Mouse (Mus musculus): ENCODE measurements around the gene Naaa. TPM values are rescaled to one million over a fixed set of nuclear protein-coding genes. Genes with fewer than 3 reads are reported as not detected.

Naaa gene
- total and polyA plus RNA-seq, 2 experiments from 2014 or later: 23.6 to 33.1 TPM

DNA sequence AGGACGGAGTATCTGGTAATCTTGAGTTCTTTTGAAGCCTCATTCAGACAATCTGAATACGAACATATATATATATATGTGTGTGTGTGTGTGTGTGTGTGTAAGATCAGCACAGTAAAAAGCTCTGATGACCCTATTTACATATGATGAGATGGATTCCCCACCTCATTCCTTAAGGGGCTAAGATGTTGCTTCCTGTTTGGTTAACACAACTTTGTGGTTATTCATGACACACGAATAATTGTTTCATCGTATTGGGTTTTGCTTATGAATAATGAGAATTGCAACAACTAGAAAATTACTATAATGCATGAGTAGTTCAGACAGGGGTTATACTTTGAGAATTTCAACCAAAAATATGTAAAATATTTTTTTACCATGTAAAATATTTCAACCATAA, 62.7 kb downstream of the Naaa start, which contains the start of gene U90926:
Gene U90926, minus strand, starts transcription at position 101 of the 400 bp plus-strand sequence.
- WGBS: 93% methylated on average over 4 of the region's 4 CpGs
- no peak for TF ChIP-seq CTCF (IDR thresholded peaks at IDR 0.05; ENCODE audit: low read depth)
- Histone ChIP-seq H3K27me3 (ENCODE audit: insufficient read depth, low read length) (no peaks in the 10 kb centered on the region), H3K9ac (no peak within 1 kb of the TSS), H3K27ac (ENCODE audit: low read depth, low read length) (no peak within 1 kb of the TSS), H3K9me3 (ENCODE audit: low read length) (no peaks in the 10 kb centered on the region), H3K4me2 (ENCODE audit: low read depth) (no peak within 1 kb of the TSS), H3K4me1 (ENCODE audit: insufficient read depth) (no peaks in the 10 kb centered on the region), H3K4me3 (ENCODE audit: low read depth, low read length) (no peak within 1 kb of the TSS), H3K36me3 (ENCODE audit: insufficient read depth) (no peaks in the 10 kb centered on the region)
- DNase-seq (no peak), ATAC-seq (no peak)

DNA sequence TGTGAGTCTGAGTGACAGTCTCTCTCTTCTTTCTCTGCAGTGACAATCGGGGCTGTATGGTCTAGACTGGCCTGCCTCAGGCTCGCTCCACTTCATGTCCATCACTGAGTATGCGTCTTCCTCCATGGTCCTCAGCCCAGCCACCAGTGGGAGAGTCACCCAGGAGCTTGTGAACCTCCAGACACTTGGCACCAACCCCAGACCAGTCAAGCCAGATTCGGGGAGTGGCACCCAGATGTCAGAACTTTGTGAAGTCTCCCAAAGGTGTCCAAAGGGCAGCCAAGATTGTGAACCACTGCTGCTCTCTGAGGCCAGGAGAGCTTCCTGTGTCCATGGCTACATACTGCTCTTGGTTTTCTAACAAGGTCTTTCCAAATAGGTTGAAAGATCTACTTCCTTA, 65.7 kb downstream of the Naaa start:
- no peak for TF ChIP-seq CTCF (IDR thresholded peaks at IDR 0.05; ENCODE audit: low read depth)
- no peaks in the 10 kb centered on the region for H3K27me3 ChIP-seq (ENCODE audit: insufficient read depth, low read length)
- no peak overlapping the region for H3K4me3 ChIP-seq (ENCODE audit: low read depth, low read length)
- DNase-seq (no peak), ATAC-seq (no peak)
- H3K36me3 ChIP-seq (ENCODE audit: insufficient read depth): no peaks in the 10 kb centered on the region
- no peak overlapping the region for H3K9ac ChIP-seq
- no peaks in the 10 kb centered on the region for H3K9me3 ChIP-seq (ENCODE audit: low read length)
- no peaks in the 10 kb centered on the region for H3K4me1 ChIP-seq (ENCODE audit: insufficient read depth)
- WGBS: 87% methylated on average over 4 of the region's 4 CpGs
- no peak overlapping the region for H3K27ac ChIP-seq (ENCODE audit: low read depth, low read length)
- no peak overlapping the region for H3K4me2 ChIP-seq (ENCODE audit: low read depth)

DNA sequence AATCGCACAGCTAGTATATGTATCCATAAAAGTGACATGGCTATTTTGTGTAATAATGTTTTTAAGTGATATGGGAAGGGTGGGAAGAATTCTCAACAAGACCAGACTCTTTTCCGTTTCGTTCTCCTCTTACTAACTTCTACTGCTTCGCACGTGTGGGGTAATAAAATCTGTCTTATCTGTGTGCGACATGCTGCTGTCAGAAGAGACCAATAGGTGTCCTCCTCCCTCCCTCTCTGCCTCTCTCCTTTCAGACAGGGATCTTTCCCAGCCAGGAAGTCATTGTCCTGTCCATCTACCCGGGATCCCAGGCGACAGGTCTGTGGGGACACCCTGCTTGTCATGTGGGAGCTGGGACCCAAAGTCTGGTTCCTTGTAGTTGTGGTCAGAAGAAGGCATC, 67.8 kb downstream of the Naaa start:
- Histone ChIP-seq H3K27ac (ENCODE audit: low read depth, low read length) (no peak overlapping the region), H3K4me2 (ENCODE audit: low read depth) (no peak overlapping the region), H3K4me1 (ENCODE audit: insufficient read depth) (no peaks in the 10 kb centered on the region), H3K36me3 (ENCODE audit: insufficient read depth) (no peaks in the 10 kb centered on the region; the same call in 1 of the 2 replicates), H3K4me3 (ENCODE audit: low read depth, low read length) (no peak overlapping the region), H3K27me3 (ENCODE audit: insufficient read depth, low read length) (no peaks in the 10 kb centered on the region), H3K9ac (no peak overlapping the region), H3K9me3 (ENCODE audit: low read length) (no peaks in the 10 kb centered on the region)
- no peak for TF ChIP-seq CTCF (IDR thresholded peaks at IDR 0.05; ENCODE audit: low read depth)
- DNase-seq (no peak), ATAC-seq (no peak)
- 82% methylated on average over 8 of the region's 8 CpGs for WGBS

Other genes with a start within 250 kb of the Naaa start
- 17.6 and 20.8 TPM in 2 replicates for gene Cdkl2, start 234.3 kb downstream of the Naaa start, total RNA-seq (2014; rRNA removed)
- gene Cdkl2, start 234.3 kb downstream of the Naaa start, polyA plus RNA-seq (2015; fragmentation: Nextera tagmentation; extraction: Ambion mirVana): 17.6 and 24.1 TPM in 2 replicates
- gene G3bp2, start 194.5 kb downstream of the Naaa start, total RNA-seq (2014; rRNA removed): 221 and 223 TPM in 2 replicates
- 268 and 315 TPM in 2 replicates for gene G3bp2, start 194.5 kb downstream of the Naaa start, polyA plus RNA-seq (2015; fragmentation: Nextera tagmentation; extraction: Ambion mirVana)
- 18.9 and 19.1 TPM in 2 replicates for gene Uso1, start 140.2 kb downstream of the Naaa start, total RNA-seq (2014; rRNA removed)
- 19.6 and 24.8 TPM in 2 replicates for gene Uso1, start 140.2 kb downstream of the Naaa start, polyA plus RNA-seq (2015; fragmentation: Nextera tagmentation; extraction: Ambion mirVana)
- not detected in 2 replicates for gene U90926, start 62.8 kb downstream of the Naaa start, total RNA-seq (2014; rRNA removed)
- not detected in 2 replicates for gene U90926, start 62.8 kb downstream of the Naaa start, polyA plus RNA-seq (2015; fragmentation: Nextera tagmentation; extraction: Ambion mirVana)
- 0.08 and 0.24 TPM in 2 replicates for gene Ppef2, start 21.9 kb downstream of the Naaa start, total RNA-seq (2014; rRNA removed)
- 0.31 and 0.44 TPM in 2 replicates for gene Ppef2, start 21.9 kb downstream of the Naaa start, polyA plus RNA-seq (2015; fragmentation: Nextera tagmentation; extraction: Ambion mirVana)
- gene Sdad1, start 32.3 kb upstream of the Naaa start, total RNA-seq (2014; rRNA removed): 22.5 and 32.0 TPM in 2 replicates
- gene Sdad1, start 32.3 kb upstream of the Naaa start, polyA plus RNA-seq (2015; fragmentation: Nextera tagmentation; extraction: Ambion mirVana): 21.6 and 27.9 TPM in 2 replicates
- gene Cxcl9, start 49.9 kb upstream of the Naaa start, total RNA-seq (2014; rRNA removed): not detected in 2 replicates
- gene Cxcl9, start 49.9 kb upstream of the Naaa start, polyA plus RNA-seq (2015; fragmentation: Nextera tagmentation; extraction: Ambion mirVana): not detected in 2 replicates
- gene Art3, start 53.7 kb upstream of the Naaa start, total RNA-seq (2014; rRNA removed): 3.0 and 3.5 TPM in 2 replicates
- gene Art3, start 53.7 kb upstream of the Naaa start, polyA plus RNA-seq (2015; fragmentation: Nextera tagmentation; extraction: Ambion mirVana): 8.0 and 9.4 TPM in 2 replicates
- 0.38 and 0.86 TPM in 2 replicates for gene Cxcl10, start 70.7 kb upstream of the Naaa start, total RNA-seq (2014; rRNA removed)
- gene Cxcl10, start 70.7 kb upstream of the Naaa start, polyA plus RNA-seq (2015; fragmentation: Nextera tagmentation; extraction: Ambion mirVana): 0.28 and 0.55 TPM in 2 replicates
- 80.1 and 94.5 TPM in 2 replicates for gene Nup54, start 157.0 kb upstream of the Naaa start, total RNA-seq (2014; rRNA removed)
- 35.1 and 43.7 TPM in 2 replicates for gene Nup54, start 157.0 kb upstream of the Naaa start, polyA plus RNA-seq (2015; fragmentation: Nextera tagmentation; extraction: Ambion mirVana)
- gene Scarb2, start 228.7 kb upstream of the Naaa start, total RNA-seq (2014; rRNA removed): 123 and 149 TPM in 2 replicates
- gene Scarb2, start 228.7 kb upstream of the Naaa start, polyA plus RNA-seq (2015; fragmentation: Nextera tagmentation; extraction: Ambion mirVana): 19.4 and 23.1 TPM in 2 replicates

All from forebrain, postnatal 0 days (tissue).